Mouse (Mus musculus) hindbrain, embryonic 14.5 days (tissue): ENCODE data around the gene Mrpl35. TPM values are rescaled to one million over a fixed set of nuclear protein-coding genes. Genes with fewer than 3 reads are reported as not detected.
"Not testable (repeated sequence)": the region's sequence is repeated elsewhere in the genome, so short reads cannot be mapped to it uniquely, and the experiment has no call there.

Experiments
- ATAC-seq: fragments of 200-750 bp; cut with Nextera tagmentation; 2 replicates; pipeline ENCODE4 v1.8.0; 2017; ENCODE audit warnings: moderate number of reproducible peaks, mild to moderate bottlenecking, moderate TSS enrichment, moderate library complexity; ENCODE audit not compliant: low FRiP score
- DNase-seq: peaks from one replicate; pipeline ENCODE4 v3.0.0-alpha.2; 2015; ENCODE audit warnings: low spot score
- H3K27ac ChIP-seq: fragments of 300-500 bp; sonication (generic); 2 replicates; pipeline ENCODE4 v1.5.1; 2014; ENCODE audit warnings: mild to moderate bottlenecking, moderate library complexity
- H3K27me3 ChIP-seq: fragments of 300-500 bp; sonication (generic); 2 replicates; pipeline ENCODE4 v1.6.1; 2014; ENCODE audit warnings: mild to moderate bottlenecking, low read length, mixed read lengths; ENCODE audit not compliant: control insufficient read depth, insufficient read depth
- H3K36me3 ChIP-seq: fragments of 300-500 bp; sonication (generic); replicated peaks from 2 replicates; pipeline ENCODE4 v1.6.1; 2014; ENCODE audit not compliant: control insufficient read depth, insufficient read depth
- H3K4me1 ChIP-seq: fragments of 300-500 bp; sonication (generic); replicated peaks from 2 replicates; pipeline ENCODE4 v1.6.1; 2014; ENCODE audit warnings: antibody characterized with exemption, low read length, mixed read lengths; ENCODE audit not compliant: control insufficient read depth, insufficient read depth
- H3K4me2 ChIP-seq: fragments of 300-500 bp; sonication (generic); replicated peaks from 2 replicates; pipeline ENCODE4 v1.6.1; 2014; ENCODE audit warnings: mild to moderate bottlenecking, moderate library complexity
- H3K4me3 ChIP-seq: fragments of 300-500 bp; sonication (generic); replicated peaks from 2 replicates; pipeline ENCODE4 v1.5.1; 2014; ENCODE audit warnings: mild to moderate bottlenecking, low read length
- H3K9ac ChIP-seq: fragments of 300-500 bp; sonication (generic); 2 replicates; pipeline ENCODE4 v1.6.1; 2014
- H3K9me3 ChIP-seq: fragments of 300-500 bp; sonication (generic); 2 replicates; pipeline ENCODE4 v1.6.1; 2016; ENCODE audit warnings: low read length; ENCODE audit not compliant: control insufficient read depth
- WGBS: fragments of 180-500 bp; shearing (Covaris S2); extraction: QIAGEN DNeasy Blood & Tissue Kit; methylation state at CpG from one replicate; pipeline ENCODE4 v1.1.7; 2014; 5-methylcytosine and 5-hydroxymethylcytosine counted together
- polyA plus RNA-seq: library from polyadenylated mRNA; unstranded; fragments of >200 nt; fragmentation: Nextera tagmentation; extraction: Ambion mirVana; gene quantifications from 2 replicates; pipeline ENCODE4 v1.2.1, GENCODE M21; 2014

The Mrpl35 gene
- 37.1 and 44.4 TPM in 2 replicates for polyA plus RNA-seq

- Histone ChIP-seq H3K4me2 (no peak within 1 kb of the TSS), H3K9ac (no peak within 1 kb of the TSS), H3K27ac (no peak within 1 kb of the TSS), H3K36me3 (no peaks in the 10 kb centered on the region), H3K27me3 (no peaks in the 10 kb centered on the region), H3K4me3 (no peak within 1 kb of the TSS), H3K4me1 (peaks cover 3% of the 10 kb centered on the region; the same call in 1 of the 2 replicates), H3K9me3 (no peaks in the 10 kb centered on the region)
- WGBS = 50% methylated on average over 1 of the region's 1 CpGs
- DNase-seq = no peak
- ATAC-seq = no peak
Measured at GRCm38 (mm10) chr6:71826869-71827268, at the start of gene Mrpl35. Mrpl35 (minus strand) TSS chr6:71826969.

- 97% methylated on average over 9 of the region's 9 CpGs for WGBS
- ATAC-seq = no peak
- Histone ChIP-seq H3K27me3 (no peaks in the 10 kb centered on the region), H3K27ac (no peak overlapping the region), H3K4me2 (no peak overlapping the region), H3K9ac (no peak overlapping the region), H3K9me3 (no peaks in the 10 kb centered on the region), H3K4me1 (no peaks in the 10 kb centered on the region), H3K4me3 (no peak overlapping the region), H3K36me3 (peaks cover 90% of the 10 kb centered on the region)
- no peak for DNase-seq
Measured at GRCm38 (mm10) chr6:71871396-71871795, 44.6 kb upstream of the Mrpl35 start.

GRCm38 (mm10) chr6:71868809-71869208 lies 42.0 kb upstream of the Mrpl35 start:
- peaks cover 85% of the 10 kb centered on the region for H3K36me3 ChIP-seq
- no peaks in the 10 kb centered on the region for H3K4me1 ChIP-seq
- H3K9me3 ChIP-seq = no peaks in the 10 kb centered on the region
- H3K9ac ChIP-seq = no peak overlapping the region
- DNase-seq (no peak), ATAC-seq (no peak)
- H3K4me3 ChIP-seq = no peak overlapping the region
- WGBS = 93% methylated on average over 1 of the region's 1 CpGs
- H3K27ac ChIP-seq = no peak overlapping the region
- H3K4me2 ChIP-seq = no peak overlapping the region
- H3K27me3 ChIP-seq = no peaks in the 10 kb centered on the region

GRCm38 (mm10) chr6:71867751-71868150 lies 41.0 kb upstream of the Mrpl35 start:
- DNase-seq (no peak), ATAC-seq (no peak)
- Histone ChIP-seq H3K4me1 (no peaks in the 10 kb centered on the region), H3K4me3 (no peak overlapping the region), H3K27me3 (no peaks in the 10 kb centered on the region), H3K36me3 (peaks cover 85% of the 10 kb centered on the region), H3K9ac (no peak overlapping the region), H3K27ac (no peak overlapping the region), H3K4me2 (no peak overlapping the region), H3K9me3 (no peaks in the 10 kb centered on the region)
- WGBS = 93% methylated on average over 2 of the region's 2 CpGs

- H3K27ac ChIP-seq, H3K9me3 ChIP-seq, H3K27me3 ChIP-seq, H3K4me3 ChIP-seq, H3K4me1 ChIP-seq, H3K4me2 ChIP-seq, H3K9ac ChIP-seq, DNase-seq, ATAC-seq: not testable (repeated sequence)
- peaks cover 61% of the 10 kb centered on the region for H3K36me3 ChIP-seq
- WGBS = 93% methylated on average over 6 of the region's 6 CpGs
Measured at GRCm38 (mm10) chr6:71846906-71847305, 20.1 kb upstream of the Mrpl35 start.

GRCm38 (mm10) chr6:71840597-71841290 lies 14.0 kb upstream of the Mrpl35 start:
- no peaks in the 10 kb centered on the region for H3K4me1 ChIP-seq
- DNase-seq (no peak), ATAC-seq (no peak)
- no peak overlapping the region for H3K27ac ChIP-seq
- 100% methylated on average over 1 of the region's 1 CpGs for WGBS
- H3K4me2 ChIP-seq = no peak overlapping the region
- H3K36me3 ChIP-seq = peaks cover 13% of the 10 kb centered on the region
- no peaks in the 10 kb centered on the region for H3K27me3 ChIP-seq
- no peaks in the 10 kb centered on the region for H3K9me3 ChIP-seq
- no peak overlapping the region for H3K4me3 ChIP-seq
- H3K9ac ChIP-seq = no peak overlapping the region

- Histone ChIP-seq H3K9me3 (no peaks in the 10 kb centered on the region), H3K4me2 (no peak overlapping the region), H3K27me3 (no peaks in the 10 kb centered on the region), H3K27ac (no peak overlapping the region), H3K9ac (no peak overlapping the region), H3K36me3 (peaks cover 7% of the 10 kb centered on the region; the same call in 1 of the 2 replicates), H3K4me3 (no peak overlapping the region), H3K4me1 (no peaks in the 10 kb centered on the region)
- no peak for DNase-seq
- ATAC-seq = no peak
Measured at GRCm38 (mm10) chr6:71839815-71840214, 13.0 kb upstream of the Mrpl35 start.

GRCm38 (mm10) chr6:71836811-71837210 lies 10.0 kb upstream of the Mrpl35 start:
- ATAC-seq (no peak), DNase-seq (no peak)
- Histone ChIP-seq H3K4me2 (no peak overlapping the region), H3K27me3 (no peaks in the 10 kb centered on the region), H3K27ac (no peak overlapping the region), H3K9ac (no peak overlapping the region), H3K36me3 (peaks cover 7% of the 10 kb centered on the region; the same call in 1 of the 2 replicates), H3K9me3 (no peaks in the 10 kb centered on the region), H3K4me1 (peaks cover 9% of the 10 kb centered on the region), H3K4me3 (no peak overlapping the region)
- 90% methylated on average over 2 of the region's 2 CpGs for WGBS

- Histone ChIP-seq H3K36me3 (peaks cover 7% of the 10 kb centered on the region; the same call in 1 of the 2 replicates), H3K27me3 (no peaks in the 10 kb centered on the region), H3K9ac (peak overlapping the region; percentile 84), H3K4me2 (peak overlapping the region; percentile 84), H3K4me3 (peak overlapping the region; percentile 89), H3K4me1 (peaks cover 9% of the 10 kb centered on the region), H3K9me3 (no peaks in the 10 kb centered on the region), H3K27ac (peak overlapping the region; percentile 94)
- ATAC-seq (peak; percentile 99), DNase-seq (peak; percentile 91)
- WGBS = under 1% methylated on average over 21 of the region's 21 CpGs
Measured at GRCm38 (mm10) chr6:71831581-71831960, 4.8 kb upstream of the Mrpl35 start.
